Mouse (Mus musculus): ENCODE measurements around the gene Tas2r131. TPM values are rescaled to one million over a fixed set of nuclear protein-coding genes. Genes with fewer than 3 reads are reported as not detected.
"Not testable (repeated sequence)": the region's sequence is repeated elsewhere in the genome, so short reads cannot be mapped to it uniquely, and the experiment has no call there.

Tas2r131 gene
- total RNA-seq (2017), result not detected in 3 replicates

- ATAC-seq (replicated peaks; ENCODE audit: insufficient number of reproducible peaks, low FRiP score, low TSS enrichment, poor library complexity, severe bottlenecking), result no peak
These were observed at the start of gene Tas2r131 for GRCm38 (mm10) chr6:132957819-132958218. TSS of gene Tas2r131 (minus strand) at chr6:132957919.

GRCm38 (mm10) chr6:132980865-132981264, 23.1 kb upstream of the Tas2r131 start, which contains the start of gene Tas2r109:
TSS of gene Tas2r109 (minus strand) at chr6:132980965.
- ATAC-seq (replicated peaks; ENCODE audit: insufficient number of reproducible peaks, low FRiP score, low TSS enrichment, poor library complexity, severe bottlenecking), result no peak

GRCm38 (mm10) chr6:132950802-132951201, 6.9 kb downstream of the Tas2r131 start, which contains the start of gene Tas2r129:
TSS of gene Tas2r129 (plus strand) at chr6:132951102.
- no peak for ATAC-seq (replicated peaks; ENCODE audit: insufficient number of reproducible peaks, low FRiP score, low TSS enrichment, poor library complexity, severe bottlenecking)

- not testable (repeated sequence) for ATAC-seq (replicated peaks; ENCODE audit: insufficient number of reproducible peaks, low FRiP score, low TSS enrichment, poor library complexity, severe bottlenecking)
These were observed 16.3 kb downstream of the Tas2r131 start for GRCm38 (mm10) chr6:132941376-132941775.

GRCm38 (mm10) chr6:132909351-132909750, 48.4 kb downstream of the Tas2r131 start, which contains the start of gene Tas2r125:
TSS of gene Tas2r125 (plus strand) at chr6:132909651.
- ATAC-seq (replicated peaks; ENCODE audit: insufficient number of reproducible peaks, low FRiP score, low TSS enrichment, poor library complexity, severe bottlenecking), result no peak

Other genes with a start within 250 kb of the Tas2r131 start
- gene Tas2r122, start 246.0 kb downstream of the Tas2r131 start, total RNA-seq (2017), result not detected in 3 replicates
- gene Tas2r115, start 219.9 kb downstream of the Tas2r131 start, total RNA-seq (2017), result not detected in 3 replicates
- gene Tas2r124, start 203.2 kb downstream of the Tas2r131 start, total RNA-seq (2017), result not detected in 3 replicates
- gene Tas2r102, start 195.8 kb downstream of the Tas2r131 start, total RNA-seq (2017), result not detected in 3 replicates
- not detected in 3 replicates for gene Tas2r136, start 179.8 kb downstream of the Tas2r131 start, total RNA-seq (2017)
- not detected in 3 replicates for gene Tas2r117, start 155.1 kb downstream of the Tas2r131 start, total RNA-seq (2017)
- not detected in 3 replicates for gene Tas2r123, start 110.8 kb downstream of the Tas2r131 start, total RNA-seq (2017)
- gene Tas2r116, start 102.5 kb downstream of the Tas2r131 start, total RNA-seq (2017), result not detected in 3 replicates
- gene Tas2r110, start 89.9 kb downstream of the Tas2r131 start, total RNA-seq (2017), result not detected in 3 replicates
- not detected in 3 replicates for gene Tas2r113, start 64.9 kb downstream of the Tas2r131 start, total RNA-seq (2017)
- gene Tas2r125, start 48.3 kb downstream of the Tas2r131 start, total RNA-seq (2017), result not detected in 3 replicates
- not detected in 3 replicates for gene Tas2r129, start 6.8 kb downstream of the Tas2r131 start, total RNA-seq (2017)
- gene Tas2r109, start 23.0 kb upstream of the Tas2r131 start, total RNA-seq (2017), result not detected in 3 replicates
- gene Tas2r103, start 79.2 kb upstream of the Tas2r131 start, total RNA-seq (2017), result not detected in 3 replicates
- 0.32 TPM in 1 of 3 replicates, not detected in the others for gene Tas2r140, start 97.9 kb upstream of the Tas2r131 start, total RNA-seq (2017)
- 33.4 to 57.3 TPM (median 44.8 TPM) in 3 replicates for gene Smim10l1, start 147.0 kb upstream of the Tas2r131 start, total RNA-seq (2017)